Mouse (Mus musculus): ENCODE results near the gene Kif3b.
A peak's percentile ranks its signal among the peaks of the same experiment; 100 is the strongest.
"Not testable (repeated sequence)": the region's sequence is repeated elsewhere in the genome, so short reads cannot be mapped to it uniquely, and the experiment has no call there.

Kif3b gene

GRCm38 (mm10) chr2:153346221-153347182 is 55.3 kb downstream of the Kif3b start:
- DNase-seq = peak; percentile 73

- no peak for DNase-seq
Measured at GRCm38 (mm10) chr2:153347183-153347781, 56.1 kb downstream of the Kif3b start.

DNA sequence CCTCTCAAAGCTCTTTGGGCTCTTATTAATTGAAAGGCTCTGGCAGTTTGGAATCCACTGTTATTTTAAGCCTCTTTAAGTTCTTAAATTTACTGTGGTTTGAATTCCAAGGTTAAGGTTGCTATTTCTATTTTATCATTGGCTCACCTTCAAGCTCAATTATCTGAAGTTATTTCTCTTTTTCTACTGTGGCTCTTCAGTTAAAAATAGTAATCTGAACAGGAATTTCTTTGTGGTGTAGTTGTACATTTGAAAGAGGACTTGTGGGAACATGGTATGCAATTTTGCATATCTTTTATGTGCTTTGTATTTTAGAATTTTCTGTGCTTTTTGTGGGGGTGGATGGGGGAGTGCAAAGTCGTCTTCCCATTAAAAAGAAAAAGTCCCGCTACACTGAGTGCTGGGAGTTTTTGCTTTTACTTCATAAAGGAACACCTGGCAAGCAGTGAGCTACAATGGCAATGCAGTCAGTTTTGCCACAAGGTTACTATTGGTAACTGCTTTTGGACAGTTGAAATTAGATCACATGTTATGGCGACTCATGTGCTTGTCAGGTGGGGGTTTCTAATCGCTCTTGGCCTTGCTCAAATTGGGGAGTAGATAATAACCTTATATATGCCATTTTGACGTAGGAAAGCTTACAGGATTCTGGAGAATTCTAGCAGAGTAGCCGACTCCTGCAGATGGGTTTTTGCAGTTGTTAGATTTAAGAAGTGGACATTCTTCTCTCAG is 57.1 kb downstream of the Kif3b start:
- DNase-seq = no peak

- DNase-seq = no peak
Measured at GRCm38 (mm10) chr2:153350552-153351181, 59.5 kb downstream of the Kif3b start.

DNA sequence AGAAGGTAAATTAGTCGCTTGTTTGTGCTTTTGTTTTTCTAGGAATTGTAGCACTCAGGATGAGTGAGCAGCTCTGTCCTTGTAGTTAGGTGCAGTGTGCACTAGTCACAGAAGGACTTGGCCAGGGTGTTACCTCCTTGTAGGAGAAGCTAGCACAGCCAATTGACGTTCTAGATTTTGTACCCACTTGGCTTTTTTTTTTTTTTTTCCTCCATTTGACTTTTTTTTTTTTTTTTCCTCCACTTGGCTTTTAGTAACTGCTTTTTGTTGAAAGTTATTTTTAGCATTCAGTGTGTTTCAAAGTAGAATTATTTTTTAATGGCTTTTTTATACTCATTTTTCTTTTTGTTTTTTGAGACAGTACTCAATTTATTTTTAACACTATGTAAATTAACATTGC is 63.4 kb downstream of the Kif3b start:
- no peak for DNase-seq

- no peak for DNase-seq
Measured at GRCm38 (mm10) chr2:153356784-153357183, 65.6 kb downstream of the Kif3b start.

- no peak for DNase-seq
Measured at GRCm38 (mm10) chr2:153361101-153361710, 70.0 kb downstream of the Kif3b start.

DNA sequence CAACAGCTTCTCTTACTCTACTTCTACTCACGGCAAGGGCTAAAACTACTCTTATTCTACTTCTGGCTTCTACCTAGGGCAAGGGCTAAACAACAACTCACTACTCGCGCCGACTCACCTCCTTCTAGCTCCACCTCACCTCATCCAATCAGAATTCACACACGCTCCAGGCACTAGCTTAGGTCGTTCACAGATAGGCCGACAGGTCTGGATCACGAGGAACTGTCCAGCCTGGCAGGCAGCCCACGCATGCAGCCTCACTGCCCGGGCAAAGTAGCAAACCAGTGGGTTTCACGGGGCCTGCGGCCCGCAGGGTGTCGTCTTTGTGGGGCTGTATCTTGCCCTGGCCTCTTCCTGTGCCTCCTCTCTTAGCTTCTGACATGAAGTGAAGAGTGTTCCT is 73.3 kb downstream of the Kif3b start:
- DNase-seq = not testable (repeated sequence)

- no peak for DNase-seq
Measured at GRCm38 (mm10) chr2:153370871-153371270, 79.7 kb downstream of the Kif3b start.

DNA sequence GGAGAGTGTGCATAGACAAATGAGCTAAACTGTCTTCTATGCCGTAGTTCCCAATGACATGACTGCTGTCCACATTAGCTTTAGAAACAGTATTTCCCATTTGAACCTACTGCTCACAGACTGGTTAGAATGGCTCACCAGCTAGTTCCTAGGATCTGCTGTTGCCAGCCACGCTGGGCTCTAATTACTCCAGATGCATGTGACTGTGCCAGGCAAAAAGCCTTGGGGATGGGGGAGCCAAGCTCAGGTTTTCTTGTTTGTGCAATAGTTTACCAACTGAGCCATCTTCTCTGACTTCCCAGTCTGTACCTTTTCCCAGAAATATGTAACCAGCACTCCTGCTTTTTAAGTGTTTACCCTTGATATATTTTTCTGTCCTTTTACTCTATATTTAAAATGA is 84.2 kb downstream of the Kif3b start:
- no peak for DNase-seq

GRCm38 (mm10) chr2:153380479-153380878 is 89.3 kb downstream of the Kif3b start:
- DNase-seq = no peak
